Mouse (Mus musculus): Measurements from ENCODE around the gene Shld1.

Gene Shld1

DNA sequence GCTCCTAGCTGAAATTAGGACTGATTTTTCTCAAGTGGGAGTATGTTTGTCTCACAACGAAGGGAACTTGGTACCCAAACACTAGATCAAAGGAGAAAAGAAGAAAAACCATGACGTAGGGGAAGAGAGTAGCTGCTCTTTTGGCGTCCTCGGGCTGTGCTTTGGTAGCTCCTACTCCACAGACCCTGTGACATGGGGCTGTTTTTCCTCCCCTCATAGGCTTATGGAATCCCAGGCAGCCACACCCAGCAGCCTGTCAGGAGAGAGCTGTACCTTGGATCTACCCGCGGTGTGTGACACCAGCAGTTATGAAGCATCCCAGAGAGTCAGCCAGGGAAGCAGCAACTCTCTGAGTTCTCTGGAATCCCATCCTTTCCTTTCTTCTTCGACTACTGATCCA, 5.0 kb downstream of the Shld1 start:
- DNase-seq (ENCODE audit: inconsistent age in 2 of 2, low spot score in 1 of 2) = peak in 1 of 2 experiments; percentile 16

- DNase-seq (ENCODE audit: inconsistent age in 2 of 2, low spot score in 1 of 2) = no peak
Measured at GRCm38 (mm10) chr2:132692320-132692719, 5.6 kb downstream of the Shld1 start.

- DNase-seq (ENCODE audit: inconsistent age in 2 of 2, low spot score in 1 of 2) = no peak
Measured at GRCm38 (mm10) chr2:132693980-132694379, 7.2 kb downstream of the Shld1 start.

DNA sequence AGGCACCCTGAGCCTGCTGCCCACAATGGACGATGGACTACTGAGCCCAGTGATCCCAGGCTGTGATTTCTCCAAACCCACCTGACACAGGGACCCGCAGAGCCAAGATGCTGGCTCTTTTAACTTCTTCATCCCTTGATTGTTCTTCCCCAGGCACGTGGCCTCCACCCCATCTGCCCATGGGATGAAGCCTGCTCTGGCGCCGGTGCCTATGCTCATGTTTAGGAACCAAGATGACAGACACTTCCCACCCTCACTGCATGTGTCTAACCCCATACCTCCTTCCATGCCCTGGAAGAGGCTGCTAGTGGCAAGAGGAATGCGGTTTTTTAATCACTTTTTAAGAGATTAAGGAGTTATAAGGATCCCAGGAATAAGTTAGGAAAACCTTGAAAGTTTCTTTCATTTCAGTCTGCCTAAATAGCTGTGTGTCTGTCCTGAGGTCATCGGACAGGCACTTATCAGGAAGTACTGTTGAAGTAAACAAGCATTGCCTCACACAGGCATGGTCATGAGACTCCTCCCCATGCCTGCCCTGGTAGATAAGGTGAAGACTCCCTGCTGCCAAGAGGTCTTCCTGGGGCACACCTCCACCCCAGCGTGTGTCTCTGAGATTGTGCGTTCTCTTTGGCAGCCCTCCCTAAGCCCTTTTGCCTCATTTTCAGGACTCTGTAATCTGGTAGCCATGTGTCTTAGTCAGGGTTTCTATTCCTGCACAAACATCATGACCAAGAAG, 8.8 kb downstream of the Shld1 start:
- peak in 1 of 2 experiments; percentile 66 for DNase-seq (ENCODE audit: inconsistent age in 2 of 2, low spot score in 1 of 2)

DNA sequence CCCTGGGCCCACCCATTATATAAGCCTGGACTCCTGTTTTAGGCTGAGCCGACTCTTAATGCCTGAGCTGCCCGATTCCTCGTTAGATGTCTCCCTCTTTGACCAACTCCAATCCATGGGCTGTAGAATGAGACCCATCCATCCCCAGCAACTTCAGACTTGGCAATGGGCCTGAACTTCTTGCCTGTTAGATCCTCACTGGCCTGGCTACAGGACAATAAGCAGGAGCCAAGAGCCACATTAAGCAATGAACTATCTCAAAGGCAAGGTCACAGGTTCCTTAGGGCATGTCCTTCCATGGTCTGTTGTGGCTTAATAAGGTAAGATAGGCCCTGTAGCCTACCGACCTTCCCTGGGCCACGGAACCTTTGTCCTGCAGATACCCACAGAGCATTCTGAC, 9.8 kb downstream of the Shld1 start:
- peak in 1 of 2 experiments; percentile 63 for DNase-seq (ENCODE audit: inconsistent age in 2 of 2, low spot score in 1 of 2)

GRCm38 (mm10) chr2:132697256-132697655, 10.5 kb downstream of the Shld1 start:
- no peak for DNase-seq (ENCODE audit: inconsistent age in 2 of 2, low spot score in 1 of 2)

- DNase-seq (ENCODE audit: inconsistent age in 2 of 2, low spot score in 1 of 2) = peak in 1 of 2 experiments; percentile 39
Measured at GRCm38 (mm10) chr2:132697695-132698094, 11.0 kb downstream of the Shld1 start.

DNA sequence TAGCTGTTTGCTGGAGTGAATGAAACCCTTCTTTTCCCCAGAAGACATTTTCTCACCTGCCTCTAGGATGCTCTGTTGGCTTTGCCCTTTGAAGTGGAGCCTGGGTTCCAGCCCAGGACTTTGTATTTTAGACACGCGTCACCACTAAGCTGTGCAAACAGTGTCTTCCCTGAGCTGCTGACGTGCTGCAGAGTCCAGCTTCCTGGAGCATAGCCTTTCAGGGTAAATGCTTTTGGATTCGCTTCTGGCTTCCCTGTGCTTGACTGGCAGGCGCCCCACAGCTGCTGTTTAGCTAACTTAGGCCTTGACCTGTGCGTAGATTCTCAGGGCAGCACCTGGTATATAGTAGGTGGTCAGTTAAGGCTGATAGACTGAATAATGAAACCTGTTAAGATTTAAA, 11.7 kb downstream of the Shld1 start:
- DNase-seq (ENCODE audit: inconsistent age in 2 of 2, low spot score in 1 of 2) = peak in 1 of 2 experiments; percentile 43

GRCm38 (mm10) chr2:132700921-132701320, 14.2 kb downstream of the Shld1 start:
- peak in 1 of 2 experiments; percentile 35 for DNase-seq (ENCODE audit: inconsistent age in 2 of 2, low spot score in 1 of 2)

- peak; percentile 60 to 89 for DNase-seq (ENCODE audit: inconsistent age in 2 of 2, low spot score in 1 of 2)
Measured at GRCm38 (mm10) chr2:132701451-132701886, 14.7 kb downstream of the Shld1 start.

GRCm38 (mm10) chr2:132705251-132705992, 18.7 kb downstream of the Shld1 start:
- DNase-seq (ENCODE audit: inconsistent age in 2 of 2, low spot score in 1 of 2) = peak in 1 of 2 experiments; percentile 58

- no peak for DNase-seq (ENCODE audit: inconsistent age in 2 of 2, low spot score in 1 of 2)
Measured at GRCm38 (mm10) chr2:132706309-132706708, 19.6 kb downstream of the Shld1 start.

- DNase-seq (ENCODE audit: inconsistent age in 2 of 2, low spot score in 1 of 2) = no peak
Measured at GRCm38 (mm10) chr2:132710488-132710887, 23.8 kb downstream of the Shld1 start.

DNA sequence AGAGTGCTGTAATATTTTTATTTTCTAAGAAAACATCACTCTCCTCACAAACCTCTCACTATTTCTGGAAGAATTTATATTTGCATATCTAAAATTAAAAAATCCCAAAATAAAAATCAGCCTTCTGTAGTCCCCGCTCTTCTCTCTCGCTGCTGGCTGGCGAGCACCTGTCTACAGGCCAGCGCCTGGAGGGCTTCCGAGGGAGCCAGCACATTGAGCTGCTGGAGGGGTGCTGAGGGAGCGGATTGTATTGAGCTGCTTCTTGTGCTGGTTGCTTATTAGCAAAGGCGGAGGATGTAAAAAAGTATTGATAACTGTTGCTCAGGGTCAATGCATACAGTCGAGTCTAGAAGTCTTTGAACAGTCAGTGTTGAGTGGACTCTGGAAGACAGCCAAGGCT, 25.3 kb downstream of the Shld1 start:
- no peak for DNase-seq (ENCODE audit: inconsistent age in 2 of 2, low spot score in 1 of 2)

GRCm38 (mm10) chr2:132714522-132714921, 27.8 kb downstream of the Shld1 start:
- DNase-seq (ENCODE audit: inconsistent age in 2 of 2, low spot score in 1 of 2) = no peak

DNA sequence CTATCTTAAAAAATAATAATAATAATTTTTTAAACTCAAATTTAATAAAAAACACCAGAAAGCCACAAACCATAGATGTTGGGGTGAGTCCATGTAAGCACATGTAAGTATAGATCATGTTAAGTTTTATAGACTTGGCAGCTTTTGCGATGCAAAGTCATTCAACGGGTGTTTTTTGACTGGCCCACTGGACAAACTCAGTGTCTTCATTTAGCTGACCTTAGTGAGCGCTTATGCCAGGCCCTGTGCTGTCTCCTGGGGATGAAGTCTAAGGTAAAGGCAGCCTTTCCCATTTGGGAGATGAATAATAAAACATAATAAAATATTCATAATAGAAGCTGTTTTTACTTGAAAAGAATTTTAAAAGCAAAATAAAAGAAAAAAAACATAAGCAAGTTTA, 28.2 kb downstream of the Shld1 start:
- no peak for DNase-seq (ENCODE audit: inconsistent age in 2 of 2, low spot score in 1 of 2)

DNA sequence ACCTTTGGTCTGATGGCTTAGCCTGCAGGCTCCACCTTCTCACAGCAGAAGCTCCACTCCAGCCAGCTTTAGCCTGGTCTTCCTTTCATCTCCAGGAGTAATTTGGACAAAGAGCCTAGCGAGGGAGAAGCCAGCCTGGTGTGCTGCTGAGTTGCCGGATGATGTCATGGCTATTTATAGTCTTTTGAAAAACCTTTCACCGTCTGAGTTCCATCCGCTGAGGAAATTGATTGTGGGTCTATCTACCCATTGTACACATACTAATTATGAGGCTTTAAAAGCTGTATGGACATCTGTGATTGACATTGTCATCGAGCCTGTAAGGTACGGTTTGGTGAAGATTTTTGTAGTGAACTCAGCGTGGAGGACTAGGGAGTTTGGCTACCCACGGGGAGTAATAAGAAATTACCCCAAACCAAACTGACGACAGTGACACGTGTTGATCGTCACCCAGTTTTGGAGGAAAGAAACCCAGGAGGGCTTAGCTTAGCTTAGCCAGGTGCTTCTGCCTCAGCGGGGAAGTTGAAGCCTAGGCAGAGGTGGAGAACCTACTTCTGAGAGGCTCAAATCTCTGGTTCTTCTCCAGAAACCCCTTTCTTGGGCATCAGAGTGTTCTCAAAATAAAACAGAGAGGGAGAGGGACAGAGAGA, 28.8 kb downstream of the Shld1 start:
- DNase-seq (ENCODE audit: inconsistent age in 2 of 2, low spot score in 1 of 2) = no peak

GRCm38 (mm10) chr2:132716154-132716553, 29.4 kb downstream of the Shld1 start:
- DNase-seq (ENCODE audit: inconsistent age in 2 of 2, low spot score in 1 of 2) = peak; percentile 42 to 79

- DNase-seq (ENCODE audit: inconsistent age in 2 of 2, low spot score in 1 of 2) = no peak
Measured at GRCm38 (mm10) chr2:132716901-132717536, 30.3 kb downstream of the Shld1 start.

DNA sequence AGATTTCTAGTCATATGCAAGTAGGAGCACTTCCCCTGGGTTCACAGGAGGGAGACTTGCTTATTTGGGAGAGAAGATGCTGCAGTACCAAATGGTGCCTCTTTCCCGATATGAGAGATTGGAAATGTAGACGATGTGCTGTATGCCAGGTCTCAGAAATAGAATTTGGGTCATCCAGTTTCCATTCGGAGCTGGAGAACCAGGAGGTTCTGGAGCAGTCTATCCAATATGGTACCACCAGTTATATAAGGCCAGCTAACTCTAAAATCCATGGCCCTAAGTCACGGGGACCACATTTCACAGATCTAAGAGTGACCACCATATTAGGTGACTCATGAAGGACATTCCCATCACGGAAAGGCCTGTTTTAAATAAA, 30.8 kb downstream of the Shld1 start:
- DNase-seq (ENCODE audit: inconsistent age in 2 of 2, low spot score in 1 of 2) = no peak

DNA sequence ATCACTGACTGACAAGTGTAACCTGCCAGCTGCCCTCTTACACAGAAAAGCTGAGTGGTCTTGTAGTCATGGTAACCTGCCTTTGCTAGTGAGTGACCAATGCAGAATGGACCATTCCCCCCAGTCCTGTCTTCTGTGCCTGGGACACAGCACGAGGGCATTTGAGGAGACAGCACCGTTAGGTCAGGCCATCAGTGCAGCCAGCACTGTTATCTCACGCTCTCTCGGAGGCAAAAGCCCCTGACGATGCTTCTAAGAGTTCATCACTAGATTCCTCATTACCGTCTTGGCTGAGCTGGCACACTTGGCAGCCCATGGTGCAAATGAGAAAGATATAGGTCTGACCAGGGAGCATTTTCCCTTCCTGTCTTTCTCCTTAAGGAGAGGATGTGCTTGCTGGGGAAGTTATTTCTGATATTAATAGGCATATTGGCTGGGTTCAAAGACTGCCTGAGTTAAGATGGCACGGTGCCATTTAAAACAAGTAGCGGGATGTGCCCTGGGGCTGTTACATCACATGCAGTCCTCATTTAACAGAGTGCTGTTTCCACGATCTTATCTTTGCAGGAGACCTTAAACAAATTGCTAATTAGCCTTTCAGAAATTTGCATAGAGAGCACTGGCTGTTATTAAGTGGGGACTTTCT, 34.3 kb downstream of the Shld1 start:
- peak in 1 of 2 experiments; percentile 60 for DNase-seq (ENCODE audit: inconsistent age in 2 of 2, low spot score in 1 of 2)
